Mouse (Mus musculus): ENCODE measurements at regions not wholly inside any gene's neighbourhood (a gene's known extent, or its start where the extent isn't known, plus 50 kb on each side); places are given as distances from the start of the nearest gene placed in this dataset.

DNA sequence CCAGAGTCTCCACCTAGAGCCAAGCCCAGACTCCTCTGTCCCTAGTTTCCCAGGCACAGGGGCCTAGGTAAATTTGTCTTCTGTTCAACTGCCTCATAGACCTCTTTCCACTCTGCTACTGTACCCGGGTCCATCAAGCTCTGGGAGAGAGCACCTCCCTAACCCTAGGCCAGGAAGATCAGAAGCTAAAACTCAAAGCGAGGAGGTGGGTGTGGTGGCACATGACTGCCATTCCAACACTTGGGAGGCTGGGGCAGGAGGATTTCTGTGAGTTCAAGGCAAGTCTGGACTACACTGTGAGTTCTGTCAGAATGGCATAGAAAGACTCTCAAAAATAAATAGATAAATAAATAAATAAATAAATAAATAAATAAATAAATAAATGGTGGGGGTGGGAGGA, 91.2 kb upstream of the Tbx3 start:
- no peak for DNase-seq (ENCODE audit: low spot score)

DNA sequence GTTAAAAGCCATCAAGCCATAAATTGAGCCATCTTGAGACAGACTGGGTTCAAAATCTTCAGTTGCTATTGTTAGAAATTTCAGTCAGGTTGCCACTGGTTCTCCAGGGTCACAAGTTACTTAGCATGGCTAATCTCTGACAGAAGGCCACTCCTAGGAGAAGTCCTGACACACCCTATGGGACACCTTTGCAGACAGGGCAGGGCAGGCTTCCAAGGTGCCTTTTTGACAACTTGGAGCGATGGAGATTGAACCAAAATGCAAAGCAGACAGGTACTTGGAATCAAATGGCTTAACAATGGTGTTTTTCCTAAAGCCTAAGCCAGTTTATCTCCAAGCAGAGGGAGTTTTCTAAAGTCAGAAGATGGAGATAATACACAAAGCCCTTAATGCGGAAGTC, 90.7 kb upstream of the Tbx3 start:
- DNase-seq (ENCODE audit: low spot score), result no peak

DNA sequence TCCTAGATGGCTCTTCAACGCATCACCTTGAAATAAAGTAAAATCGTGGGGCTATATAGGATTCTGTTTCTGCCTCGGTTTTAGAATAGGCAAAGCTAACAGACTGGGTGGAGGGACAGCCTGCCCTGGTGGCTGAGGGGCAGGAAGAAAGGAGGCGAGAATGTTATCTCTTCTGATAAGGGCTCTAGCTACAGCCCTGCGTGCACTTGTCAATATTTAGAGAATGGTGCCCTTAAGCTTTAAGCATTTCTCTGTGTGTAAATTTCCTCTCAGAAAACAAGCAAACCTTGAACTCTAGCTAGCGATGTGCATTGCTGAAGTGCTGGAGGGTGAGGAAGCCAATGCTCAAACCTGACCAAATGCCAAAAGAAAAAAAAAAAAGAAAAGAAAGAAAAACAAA, 90.1 kb upstream of the Tbx3 start:
- DNase-seq (ENCODE audit: low spot score), result no peak

DNA sequence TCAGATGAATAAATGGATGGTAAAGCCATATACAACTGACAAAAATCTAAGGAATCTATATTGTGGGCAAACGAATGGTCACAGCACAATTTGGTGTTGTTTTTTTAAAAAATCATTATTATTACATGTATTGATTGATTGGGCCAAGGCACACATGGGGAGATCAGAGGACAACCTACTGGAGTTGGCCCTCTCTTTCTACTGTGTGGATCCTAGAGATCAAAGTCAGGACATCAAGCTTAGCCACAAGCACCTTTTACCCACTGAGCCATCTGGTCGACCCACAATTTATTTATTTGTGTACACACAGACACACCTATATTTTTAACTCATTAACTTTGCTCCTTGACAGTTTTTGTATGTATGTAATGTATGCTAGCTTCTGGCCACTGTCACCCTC, 89.7 kb upstream of the Tbx3 start:
- no peak for DNase-seq (ENCODE audit: low spot score)

DNA sequence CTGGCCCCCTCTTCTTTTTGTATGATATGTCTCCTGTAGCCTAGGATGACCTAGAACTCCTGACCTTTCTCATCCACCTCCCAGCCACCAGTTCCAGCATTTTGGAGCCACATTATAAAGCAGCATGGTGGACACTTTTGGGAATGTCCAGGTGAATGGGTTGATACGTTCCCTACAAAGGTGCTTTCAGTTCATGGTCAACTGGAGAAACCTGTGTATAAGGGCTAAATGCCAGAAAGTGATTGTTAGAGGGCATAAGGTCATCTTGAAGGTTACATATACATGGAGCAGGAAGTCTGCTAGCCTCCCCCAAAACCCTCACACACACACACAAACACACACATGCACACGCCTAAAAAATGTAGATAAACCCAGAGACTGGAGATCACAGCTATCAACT, 86.1 kb upstream of the Tbx3 start:
- no peak for DNase-seq (ENCODE audit: low spot score)

DNA sequence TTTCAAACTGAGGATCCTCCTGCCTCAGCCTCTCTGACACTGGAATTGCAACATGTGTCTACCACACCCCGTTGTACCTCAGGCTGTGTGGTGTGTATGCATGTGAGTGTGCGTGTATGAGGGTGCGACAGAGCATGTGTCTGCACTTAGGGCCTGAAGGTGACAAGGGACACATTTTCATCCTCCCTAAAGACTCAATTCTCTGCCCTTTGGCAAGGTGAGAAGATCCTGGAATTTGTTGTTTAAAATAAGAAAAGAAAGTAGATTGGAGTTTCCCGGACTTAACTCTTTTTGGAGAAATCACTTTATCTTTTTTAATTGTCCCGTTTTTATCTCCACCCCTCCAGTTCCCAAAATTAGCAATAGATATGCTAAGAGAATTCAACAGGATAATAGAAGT, 85.6 kb upstream of the Tbx3 start:
- no peak for DNase-seq (ENCODE audit: low spot score)

DNA sequence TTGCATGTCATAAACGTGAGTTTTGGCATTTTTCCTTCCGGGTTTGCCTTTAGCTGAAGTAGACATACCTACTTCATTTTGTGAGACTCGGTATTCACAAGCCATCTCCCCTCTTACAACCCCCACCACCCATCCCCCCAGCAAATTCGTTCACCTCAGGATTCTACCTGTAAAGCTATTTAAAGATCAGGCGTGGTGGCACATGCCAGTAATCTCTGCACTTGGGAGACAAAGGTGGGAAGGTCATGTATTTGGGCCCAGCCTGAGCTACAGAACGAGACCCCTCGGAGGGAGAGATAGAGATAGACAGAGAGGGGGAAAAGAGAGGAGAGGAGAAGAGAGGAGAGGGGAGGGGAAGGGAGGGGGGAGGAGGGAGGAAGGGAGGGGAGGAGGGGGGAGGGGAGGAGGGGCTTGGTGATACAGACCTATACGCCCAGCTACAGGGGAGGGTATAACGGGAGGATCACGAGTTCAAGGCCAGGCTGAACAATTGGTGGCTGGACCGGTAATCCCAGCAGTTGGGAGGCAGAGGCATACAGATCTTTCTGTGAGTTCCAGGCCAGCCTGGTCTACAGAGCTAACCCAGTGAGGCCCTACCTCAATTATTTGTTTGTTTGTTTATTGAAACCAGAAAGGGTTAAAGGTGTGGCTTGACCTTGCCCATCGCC, 83.9 kb upstream of the Tbx3 start:
- no peak for DNase-seq (ENCODE audit: low spot score)

DNA sequence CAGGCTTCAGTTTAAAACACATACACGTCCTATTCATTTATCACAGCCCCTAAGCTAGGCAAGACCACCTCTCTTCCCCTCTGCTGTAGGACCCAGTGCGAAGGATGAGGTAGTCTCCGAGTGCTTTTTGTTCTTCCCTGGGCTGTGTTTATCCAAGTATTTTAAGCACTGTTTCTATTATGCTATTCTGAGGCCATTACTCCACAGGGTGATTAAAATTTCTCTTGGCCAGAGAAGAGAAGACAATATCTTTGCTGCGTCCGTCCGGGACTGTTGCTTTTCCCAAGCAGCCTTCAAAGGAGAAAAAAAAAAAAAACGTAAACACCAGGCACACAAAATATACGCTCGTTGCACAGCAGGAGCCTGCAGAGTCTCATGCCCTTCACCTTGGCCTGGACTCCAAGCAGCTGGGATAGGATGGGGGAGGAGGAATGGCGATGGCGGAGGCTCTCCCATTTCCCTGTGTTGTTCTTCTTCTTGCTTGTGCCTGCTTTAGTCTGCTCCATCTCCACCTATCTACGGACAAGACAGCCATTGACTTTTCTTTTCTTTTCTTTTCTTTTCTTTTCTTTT, 83.1 kb upstream of the Tbx3 start:
- no peak for DNase-seq (ENCODE audit: low spot score)

DNA sequence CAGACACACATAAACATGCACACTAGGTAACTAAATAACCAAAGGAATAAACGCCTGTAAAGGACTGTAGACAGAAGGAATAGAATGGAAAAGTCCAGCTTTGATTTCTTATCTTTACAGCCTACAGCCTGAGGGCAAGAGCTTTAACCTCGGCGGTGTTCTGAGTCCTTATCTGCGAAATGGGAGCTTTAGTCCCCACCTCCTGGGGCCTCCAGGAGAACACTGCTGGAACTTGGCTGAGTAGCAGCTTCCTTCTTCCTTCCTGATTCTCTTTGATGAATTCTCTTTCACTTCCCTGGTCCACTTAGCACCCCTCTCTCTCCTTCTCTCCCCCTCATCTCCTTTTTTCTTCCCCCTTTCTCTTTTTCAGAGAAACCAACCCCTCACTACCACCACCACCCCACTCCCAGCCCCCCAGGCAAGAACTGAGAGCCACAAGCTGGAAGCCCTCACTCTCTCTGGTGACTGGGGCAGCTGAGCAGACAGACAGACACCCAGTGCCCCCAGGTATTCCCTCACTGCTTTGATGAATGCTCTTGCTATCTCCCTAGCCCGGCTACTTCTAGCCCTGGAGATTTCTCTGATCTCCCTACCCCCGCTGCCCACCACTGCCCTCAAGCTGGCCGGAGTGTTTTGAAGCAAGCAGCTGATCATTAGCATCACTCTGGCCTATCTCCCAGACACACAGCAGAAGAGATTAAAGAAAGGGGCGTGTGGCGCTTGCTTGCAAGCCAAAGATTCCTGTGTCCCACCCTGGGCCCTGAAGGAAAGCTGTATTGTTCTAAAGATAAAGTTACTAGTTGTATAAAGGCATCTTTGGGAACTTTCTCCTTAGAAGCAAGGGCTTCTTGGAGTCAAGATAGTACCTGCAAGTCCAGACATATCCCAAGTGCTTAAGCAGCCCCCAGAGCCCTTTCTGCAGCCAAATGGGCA, 81.9 kb upstream of the Tbx3 start:
- DNase-seq (ENCODE audit: low spot score), result no peak

DNA sequence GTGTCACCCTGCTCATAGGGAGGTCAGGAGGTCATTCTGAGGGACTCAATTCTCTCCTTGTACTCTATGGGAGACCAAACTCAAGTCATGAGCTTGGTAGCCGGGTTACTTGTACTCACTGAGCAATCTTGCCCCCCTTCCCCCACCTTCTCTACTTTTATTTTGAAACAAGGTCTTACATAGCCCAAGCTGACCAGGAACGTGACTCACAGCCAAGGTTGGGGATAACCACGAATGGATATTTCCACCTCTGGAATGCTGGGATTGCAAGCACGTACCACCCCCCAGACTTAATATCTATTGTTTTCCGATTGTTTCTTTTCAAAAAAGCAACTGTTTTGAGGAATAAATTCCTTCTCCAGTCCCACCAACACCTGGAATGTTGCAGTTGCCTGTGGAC, 79.2 kb upstream of the Tbx3 start:
- no peak for DNase-seq (ENCODE audit: low spot score)

DNA sequence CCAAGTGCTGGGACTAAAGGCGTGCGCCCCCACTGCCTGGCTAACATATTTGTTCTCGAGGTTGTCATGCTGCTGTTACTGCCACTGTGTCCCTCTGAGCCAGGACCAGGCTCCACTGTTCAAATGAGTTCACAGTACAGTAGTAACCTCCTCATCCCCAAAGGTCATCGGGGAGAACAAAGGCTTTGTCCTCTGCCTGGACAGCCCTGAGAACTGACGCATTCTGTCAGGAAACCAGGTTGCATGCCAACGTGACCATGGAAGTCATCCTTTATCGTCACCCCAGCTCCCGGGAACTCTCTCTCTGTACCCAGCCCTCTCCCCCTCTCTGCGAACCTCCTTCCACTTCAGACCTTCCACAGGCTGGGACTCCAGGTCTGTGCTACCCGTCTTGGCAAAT, 77.6 kb upstream of the Tbx3 start:
- DNase-seq (ENCODE audit: low spot score), result no peak

DNA sequence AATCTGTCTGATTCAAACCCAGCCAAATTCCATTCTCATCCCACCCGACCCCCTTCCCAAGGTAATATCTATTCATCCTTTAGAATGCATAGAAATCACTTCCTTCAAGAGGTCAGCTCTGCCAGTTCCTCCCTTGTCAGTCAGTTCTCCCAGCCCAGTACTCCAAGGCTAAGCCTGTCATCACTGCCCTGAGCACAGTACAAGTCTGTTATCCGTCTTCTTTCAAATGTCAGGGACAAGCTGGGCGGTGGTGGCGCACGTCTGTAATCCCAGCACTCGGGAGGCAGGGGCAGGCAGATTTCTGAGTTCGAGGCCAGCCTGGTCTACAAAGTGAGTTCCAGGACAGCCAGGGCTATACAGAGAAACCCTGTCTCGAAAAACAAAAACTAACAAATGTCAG, 75.9 kb upstream of the Tbx3 start:
- no peak for DNase-seq (ENCODE audit: low spot score)

DNA sequence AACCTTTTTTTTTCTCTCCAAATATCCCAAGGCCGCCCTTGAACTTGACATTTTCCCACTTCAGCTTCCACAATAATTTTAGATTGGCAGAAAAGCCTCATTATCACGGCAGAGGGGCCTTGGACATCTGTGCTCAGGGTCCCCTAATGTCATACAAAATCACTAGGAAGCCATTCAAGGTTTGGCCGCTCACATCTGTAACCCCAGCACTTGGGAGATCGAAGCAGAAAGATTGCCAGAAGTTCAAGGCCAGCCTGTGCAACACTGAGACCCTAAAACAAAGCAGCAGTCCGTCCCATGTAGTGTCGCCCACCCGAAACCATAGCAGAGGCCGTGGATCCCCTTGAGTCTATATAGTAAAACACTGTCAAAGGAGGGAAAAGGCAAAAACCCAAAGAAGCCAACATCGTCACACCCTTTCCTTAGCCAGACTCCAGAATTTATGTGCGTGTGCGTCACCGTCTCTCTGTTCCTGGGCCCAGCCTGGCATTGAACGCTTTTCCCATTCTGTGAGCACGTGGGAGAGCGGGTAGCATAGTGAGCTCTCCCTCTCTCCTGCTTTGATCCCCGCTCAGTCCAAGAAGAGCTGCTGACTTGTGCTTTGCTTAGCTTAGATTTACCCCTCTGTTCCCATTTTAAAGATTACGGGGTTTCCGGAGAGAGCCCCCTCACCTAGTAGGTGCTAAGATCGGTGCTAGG, 74.0 kb upstream of the Tbx3 start:
- DNase-seq (ENCODE audit: low spot score), result no peak

DNA sequence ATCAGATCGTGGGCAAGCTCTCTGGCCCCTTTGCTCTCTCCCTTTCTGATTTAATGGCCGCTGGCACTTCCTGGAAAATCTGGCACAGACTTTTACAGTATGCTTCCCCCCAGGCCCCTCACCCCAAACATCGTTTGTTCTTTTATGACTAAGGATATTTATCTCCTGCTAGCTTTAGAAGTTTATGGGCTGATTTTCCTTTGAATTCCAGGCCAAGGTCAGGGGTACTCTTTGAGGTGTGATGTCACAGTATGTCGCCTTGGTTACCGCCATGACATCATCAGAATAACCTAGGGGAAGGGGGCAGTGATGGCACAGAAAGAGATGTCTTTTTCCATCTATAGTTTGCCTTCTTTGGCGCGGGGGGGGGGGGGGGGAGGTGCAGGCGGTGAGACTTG, 73.5 kb upstream of the Tbx3 start:
- no peak for DNase-seq (ENCODE audit: low spot score)

DNA sequence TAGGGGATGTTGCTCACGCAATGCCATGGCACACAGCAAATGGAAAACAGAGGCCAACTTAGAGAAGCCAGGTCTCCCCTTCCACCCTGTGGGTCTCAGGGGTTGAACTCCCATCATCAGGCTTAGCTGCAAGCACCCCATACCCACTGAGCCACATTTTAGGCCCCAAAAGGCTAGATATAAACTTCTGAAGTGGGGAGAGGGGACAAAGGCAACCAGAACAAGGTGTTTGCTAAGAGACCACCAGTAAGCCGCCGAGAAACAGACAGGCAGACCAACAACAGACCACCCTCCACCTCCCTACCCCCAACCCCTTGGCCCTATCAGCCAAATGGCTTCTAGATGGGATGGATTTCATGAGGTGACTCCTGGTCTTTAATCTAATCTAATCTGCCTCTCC, 72.9 kb upstream of the Tbx3 start:
- no peak for DNase-seq (ENCODE audit: low spot score)

DNA sequence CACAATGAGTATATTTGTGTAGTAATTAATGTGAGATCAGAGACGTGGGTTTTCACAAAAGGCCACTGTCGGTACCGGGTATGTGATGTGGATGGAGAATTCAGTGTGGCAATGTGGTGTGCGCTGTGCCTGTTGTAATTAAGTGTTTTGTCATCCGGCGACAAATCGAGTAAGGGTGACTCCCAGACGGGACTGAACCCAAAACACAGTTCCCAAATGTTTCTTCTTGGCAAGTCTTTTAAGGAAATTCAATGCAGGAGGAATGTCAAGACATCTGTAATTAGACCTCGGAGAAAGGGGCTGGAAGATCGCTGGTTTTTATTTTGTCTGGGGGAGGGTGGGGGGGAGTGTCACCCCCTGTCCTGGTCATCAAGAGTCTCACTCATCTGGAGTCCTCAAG, 72.3 kb upstream of the Tbx3 start:
- DNase-seq (ENCODE audit: low spot score), result no peak

DNA sequence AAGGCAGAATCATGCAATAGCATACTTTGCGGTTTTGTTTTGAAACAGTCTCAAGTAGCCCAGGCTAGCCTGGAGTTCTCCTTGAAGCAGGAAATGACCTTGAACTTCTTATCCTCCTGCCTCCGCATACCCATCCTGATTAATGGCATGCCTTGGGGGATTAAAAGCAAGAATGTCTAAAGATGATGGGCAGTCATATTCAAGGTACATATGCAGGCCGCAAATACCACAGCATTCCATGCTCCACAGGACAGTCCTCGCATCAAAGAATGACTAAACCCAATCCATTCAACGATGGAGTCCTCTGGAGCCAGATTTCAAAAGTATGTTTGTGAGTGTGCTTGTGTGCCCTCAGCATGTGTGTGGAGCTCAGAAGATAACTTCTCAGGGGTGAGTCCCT, 69.1 kb upstream of the Tbx3 start:
- DNase-seq (ENCODE audit: low spot score), result no peak

DNA sequence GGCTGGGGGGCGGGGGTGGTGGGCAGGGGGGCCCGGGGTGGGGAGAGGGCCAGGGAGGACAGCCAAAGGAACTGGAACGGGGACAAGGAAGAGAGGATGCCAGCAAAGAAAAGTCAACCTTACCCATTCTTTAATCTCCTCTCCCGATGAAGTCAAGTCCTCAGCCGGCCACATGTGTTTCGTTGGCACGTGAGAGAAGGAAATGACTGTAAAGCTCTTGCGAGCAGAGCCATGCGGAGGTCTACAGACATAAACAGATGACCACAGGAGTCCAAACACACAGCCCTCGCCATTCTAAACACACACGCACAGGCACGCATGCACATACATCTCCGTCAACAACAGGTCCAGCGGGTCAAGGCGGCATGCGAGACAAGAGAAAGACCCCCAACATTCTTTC, 68.5 kb upstream of the Tbx3 start:
- DNase-seq (ENCODE audit: low spot score), result no peak

DNA sequence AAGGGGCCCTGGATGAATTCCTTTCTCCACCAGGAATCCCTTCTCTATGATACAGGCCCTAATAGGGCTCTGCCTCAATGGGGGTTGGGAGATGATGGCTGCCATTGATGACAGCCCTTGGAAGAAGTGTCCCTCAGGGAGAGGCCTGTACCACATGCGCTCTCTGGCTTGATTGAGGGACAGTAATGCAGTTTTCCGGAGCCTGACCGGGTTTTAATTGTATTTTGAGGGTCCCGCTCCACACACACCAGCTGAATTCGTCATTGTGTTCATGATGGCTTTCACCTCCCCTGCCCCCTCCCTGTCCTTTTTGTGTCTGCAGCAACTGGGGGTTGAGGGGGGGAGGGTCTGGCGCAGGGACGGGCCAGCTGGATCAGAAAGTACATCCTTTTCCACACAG, 65.0 kb upstream of the Tbx3 start:
- no peak for DNase-seq (ENCODE audit: low spot score)

DNA sequence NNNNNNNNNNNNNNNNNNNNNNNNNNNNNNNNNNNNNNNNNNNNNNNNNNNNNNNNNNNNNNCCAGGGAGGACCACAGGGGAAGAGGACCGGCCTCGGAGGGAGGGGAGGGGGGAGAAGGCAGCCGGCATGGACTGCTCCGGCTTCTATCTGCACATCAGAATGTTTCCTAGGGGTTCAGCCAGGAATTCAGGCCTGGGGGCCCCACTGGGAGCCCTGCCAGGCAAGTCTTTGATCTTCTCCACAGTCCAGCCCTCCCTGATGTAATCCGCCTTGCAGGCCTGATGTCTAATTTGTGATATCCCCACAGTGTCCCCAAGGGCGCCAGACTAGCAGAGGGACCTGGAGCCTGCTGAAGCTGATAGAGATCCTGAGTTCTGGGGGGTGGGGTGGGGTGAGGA, 57.1 kb upstream of the Tbx3 start:
- peak; percentile 11 for DNase-seq (ENCODE audit: low spot score)

DNA sequence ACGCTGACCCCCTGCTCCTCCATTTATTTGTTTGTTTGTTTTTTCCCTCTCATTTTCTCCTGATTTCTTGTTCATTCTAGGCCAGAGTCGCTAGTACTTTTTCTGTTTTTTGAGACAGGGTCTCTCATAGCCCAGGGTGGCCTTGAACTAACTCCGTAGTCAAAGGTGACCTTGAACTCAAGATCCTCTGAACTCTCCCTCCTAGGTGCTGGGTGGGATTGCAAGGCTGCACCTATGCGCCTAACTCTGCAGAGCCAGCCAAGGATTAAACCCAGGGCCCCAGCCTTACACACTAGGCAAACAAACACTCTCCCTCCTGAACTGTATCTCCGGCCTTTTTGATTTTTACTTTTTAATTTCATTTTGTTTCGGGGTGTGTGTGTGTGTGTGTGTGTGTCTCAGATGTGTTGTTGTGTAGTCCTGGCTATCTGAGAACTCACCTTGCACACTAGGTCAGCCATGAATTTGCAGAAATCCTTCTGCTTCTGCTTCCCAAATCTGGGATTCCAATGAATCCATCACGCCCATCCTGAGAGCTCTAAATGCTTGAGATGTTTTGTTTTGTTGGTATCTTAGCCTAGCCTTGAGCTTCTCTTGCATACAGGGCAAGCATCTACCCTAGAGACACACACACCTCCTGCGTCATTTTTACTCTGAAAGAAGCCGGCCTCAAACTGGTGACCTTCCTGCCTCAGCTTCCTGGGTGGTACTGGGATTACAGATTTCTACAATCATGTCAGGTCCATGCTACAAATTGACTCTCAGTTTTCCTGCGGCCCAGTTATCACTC, 56.3 kb upstream of the Tbx3 start:
- no peak for DNase-seq (ENCODE audit: low spot score)

DNA sequence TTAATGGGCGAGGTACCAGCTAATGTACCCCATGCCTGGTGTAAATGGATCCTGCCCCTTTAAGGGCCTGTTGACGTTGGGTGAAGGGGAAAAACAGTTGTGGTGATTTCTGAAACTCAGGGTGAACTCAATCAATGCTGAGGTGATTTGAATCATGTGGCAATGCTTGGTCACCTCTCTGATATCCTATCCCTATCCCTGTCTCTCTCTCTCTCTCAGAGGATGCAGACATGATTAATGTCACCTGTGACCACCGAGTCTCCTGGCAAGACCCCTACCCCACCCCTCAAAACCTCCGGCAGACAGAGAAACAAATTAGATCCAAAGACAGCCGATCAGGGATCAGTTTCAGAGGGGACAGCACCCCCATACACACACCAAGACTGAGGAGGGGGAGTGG, 54.8 kb upstream of the Tbx3 start:
- DNase-seq (ENCODE audit: low spot score), result no peak

All from embryo, embryonic 10 days (tissue).